Mouse (Mus musculus) lung, postnatal 36 days (tissue): ENCODE results near the gene Ncbp2.

Experiments
- DNase-seq: peaks from one replicate; pipeline ENCODE4 v3.0.0; 2022; ENCODE audit warnings: mixed read lengths

Ncbp2 gene

DNA sequence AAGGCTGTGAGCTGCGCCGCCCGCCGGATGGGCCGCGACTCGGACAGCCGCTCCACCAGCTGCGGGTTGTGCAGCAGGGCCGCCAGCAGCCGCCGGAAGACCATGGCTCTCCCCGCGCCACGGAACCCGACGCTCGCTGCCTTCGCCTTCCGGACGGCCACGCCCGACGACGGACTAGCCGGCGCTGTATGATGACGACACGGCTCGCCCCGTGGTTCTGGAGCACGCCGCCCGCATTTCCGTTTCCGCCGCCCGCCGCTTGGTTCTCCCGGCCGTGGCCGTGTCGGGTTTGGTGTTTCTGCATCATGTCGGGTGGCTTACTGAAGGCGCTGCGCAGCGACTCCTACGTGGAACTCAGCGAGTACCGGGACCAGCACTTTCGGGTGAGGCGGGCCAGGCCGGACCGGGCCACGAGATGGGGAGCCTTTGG, at the start of gene Ncbp2, which contains the start of gene 0610012G03Rik:
Gene Ncbp2, plus strand, starts transcription at position 169 of the 430 bp plus-strand sequence.
Gene 0610012G03Rik, minus strand, starts transcription at position 150 of the 430 bp plus-strand sequence.
- DNase-seq: peak; percentile 97

DNA sequence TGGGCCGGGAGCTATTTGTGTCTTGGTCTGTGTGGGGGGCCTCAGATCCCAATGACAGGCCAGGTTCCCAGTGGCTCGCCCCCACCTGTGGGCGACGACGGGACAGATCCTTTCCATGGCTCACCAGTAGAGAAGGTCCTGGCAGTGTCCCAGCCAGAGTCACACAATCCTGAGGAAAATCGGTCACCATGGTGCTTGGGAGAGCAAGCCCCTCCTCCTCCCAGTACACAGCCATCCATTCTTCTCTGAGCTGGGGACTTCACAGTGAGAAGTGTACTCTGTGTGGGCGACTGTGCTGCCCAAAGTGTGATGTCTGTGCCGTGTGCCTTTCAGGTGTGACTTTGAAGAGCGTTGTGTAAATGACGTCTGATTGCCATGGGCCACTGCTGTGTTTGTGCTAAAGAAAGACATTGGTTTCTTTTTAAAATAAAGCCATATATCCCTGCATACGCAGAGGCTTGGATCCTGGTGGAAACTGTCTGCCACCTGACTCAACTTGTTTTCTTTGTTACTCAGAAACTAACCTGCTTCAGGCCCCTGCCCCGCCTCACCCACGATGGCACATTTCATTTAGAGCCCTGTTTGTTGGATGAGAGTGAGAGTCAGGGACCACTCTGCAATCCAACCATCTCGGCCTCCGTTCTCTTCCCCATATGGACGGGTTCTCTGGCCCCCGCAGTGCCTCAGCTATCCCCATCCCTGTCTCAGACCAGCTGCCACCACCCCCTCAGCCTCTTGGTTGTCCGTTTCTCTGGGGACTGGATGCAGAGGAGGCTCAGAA, 49.6 kb upstream of the Ncbp2 start:
- DNase-seq: no peak

DNA sequence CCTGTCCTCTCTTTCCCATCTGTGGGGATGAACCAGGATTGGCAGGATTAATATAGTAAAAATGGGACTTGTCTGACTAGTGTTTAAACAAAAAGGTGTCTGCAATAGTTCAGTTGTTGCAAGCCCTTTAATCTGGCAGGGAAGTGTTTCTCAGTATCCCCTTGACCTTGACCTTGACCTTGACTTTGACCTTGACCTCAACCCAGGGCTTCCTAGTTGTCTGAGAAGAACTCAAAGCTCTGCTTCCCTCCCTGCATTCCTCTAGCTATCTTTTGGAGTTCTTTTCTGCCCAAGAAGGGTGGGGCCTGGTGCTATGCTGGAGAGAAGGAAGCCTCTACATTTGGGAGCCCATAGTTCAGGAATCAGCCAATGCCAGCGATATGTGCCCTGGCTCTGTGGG, 46.4 kb upstream of the Ncbp2 start:
- no peak for DNase-seq

DNA sequence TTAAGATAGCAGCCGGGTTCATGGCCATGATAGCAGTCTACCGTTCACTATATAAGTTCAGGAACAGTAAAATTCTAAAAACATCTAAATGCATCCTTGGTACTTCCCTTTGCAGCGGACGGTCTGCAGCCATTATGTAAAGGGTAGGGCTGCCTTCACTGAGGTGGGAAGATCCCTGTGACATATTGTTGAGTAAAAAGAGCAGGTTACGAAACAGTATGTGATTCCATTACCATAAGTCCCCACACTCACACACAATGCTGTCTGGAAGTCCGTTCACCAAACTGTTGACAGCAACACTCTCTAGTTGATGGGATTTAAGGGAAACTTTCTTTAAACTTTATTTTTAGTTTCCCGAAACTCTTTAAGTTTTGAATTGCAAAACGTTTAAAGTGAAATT, 45.1 kb upstream of the Ncbp2 start:
- no peak for DNase-seq

DNA sequence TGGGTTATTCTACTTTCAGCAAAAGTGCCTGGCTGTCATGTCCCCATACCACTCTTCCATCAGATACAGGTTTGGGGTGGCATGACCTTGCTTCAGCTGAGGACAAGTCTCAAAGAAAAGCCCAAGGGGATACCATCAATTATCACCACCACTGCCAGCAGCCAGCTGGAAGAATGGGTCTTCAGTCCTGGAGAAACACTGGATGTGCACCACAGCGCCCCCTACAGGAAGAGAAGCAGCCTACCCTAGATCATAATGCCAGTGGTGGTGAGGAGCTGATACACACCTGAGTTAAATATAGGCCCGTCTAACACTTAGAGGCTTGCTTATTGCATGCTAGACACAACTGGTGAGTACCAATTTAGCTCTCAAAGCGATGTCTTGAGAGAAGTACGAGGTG, 43.0 kb upstream of the Ncbp2 start:
- no peak for DNase-seq

DNA sequence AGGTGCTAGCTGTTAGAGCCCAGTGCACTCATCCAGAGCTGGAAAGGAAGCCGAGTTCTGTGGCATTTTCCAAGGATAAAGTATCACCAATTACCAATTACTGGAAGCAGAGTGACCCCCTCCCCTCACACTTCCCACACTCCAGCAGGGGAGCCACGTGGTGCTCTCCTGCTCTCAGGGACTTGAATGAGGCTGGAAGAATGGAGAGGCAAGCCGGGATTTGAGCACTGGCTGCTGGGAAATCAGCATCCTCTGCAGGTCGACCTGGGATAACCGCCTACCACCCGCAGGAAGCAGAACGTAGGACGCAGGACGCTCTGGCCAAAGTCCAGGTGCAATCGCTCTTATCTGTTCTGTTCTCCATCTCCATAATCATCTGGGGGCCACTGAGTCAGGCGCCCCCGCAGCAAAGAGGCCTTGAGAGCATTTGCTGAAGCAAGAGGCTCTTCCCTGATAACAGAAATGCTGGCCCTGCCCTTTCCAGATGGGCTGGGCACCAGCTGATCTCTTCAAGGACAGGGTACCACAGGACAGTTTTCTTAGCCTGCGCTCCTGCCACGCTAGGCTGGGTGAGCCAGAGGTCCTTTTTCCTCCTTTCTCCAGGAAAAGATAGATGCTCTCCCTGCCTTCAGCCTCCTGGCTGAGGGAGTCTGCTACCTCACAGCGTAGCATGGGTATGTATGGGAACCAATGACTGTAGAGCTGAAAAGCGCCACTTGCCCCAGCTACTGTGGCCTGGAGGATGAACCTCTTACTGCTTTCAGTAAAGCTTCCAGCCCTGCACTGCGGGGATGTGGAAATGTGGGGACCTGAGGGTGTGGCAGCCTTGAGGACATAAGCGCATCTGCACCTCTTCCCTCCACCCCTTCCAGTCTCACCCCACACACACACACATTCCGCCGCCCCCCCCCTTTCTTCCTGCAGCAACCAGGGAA, 42.2 kb upstream of the Ncbp2 start:
- no peak for DNase-seq

DNA sequence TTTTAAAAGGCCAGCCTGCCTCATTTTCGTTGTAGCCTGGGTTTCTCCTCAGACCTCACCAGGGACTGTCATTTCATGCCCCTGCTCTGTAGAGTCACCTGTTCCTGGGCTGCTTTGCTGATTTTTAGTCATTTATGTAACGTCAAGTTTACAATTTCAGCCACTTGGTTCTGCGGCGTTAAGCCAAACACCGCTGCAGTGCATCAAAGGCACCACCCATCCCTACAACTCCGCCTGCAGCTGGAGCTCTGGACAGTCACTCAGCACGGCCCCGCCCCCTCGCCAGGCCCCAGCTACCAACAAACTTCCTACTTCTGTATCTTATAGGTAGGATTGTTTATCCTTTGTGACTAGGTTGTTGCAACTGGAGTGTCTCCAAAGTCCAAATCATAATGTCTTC, 41.4 kb upstream of the Ncbp2 start:
- peak; percentile 49 for DNase-seq

DNA sequence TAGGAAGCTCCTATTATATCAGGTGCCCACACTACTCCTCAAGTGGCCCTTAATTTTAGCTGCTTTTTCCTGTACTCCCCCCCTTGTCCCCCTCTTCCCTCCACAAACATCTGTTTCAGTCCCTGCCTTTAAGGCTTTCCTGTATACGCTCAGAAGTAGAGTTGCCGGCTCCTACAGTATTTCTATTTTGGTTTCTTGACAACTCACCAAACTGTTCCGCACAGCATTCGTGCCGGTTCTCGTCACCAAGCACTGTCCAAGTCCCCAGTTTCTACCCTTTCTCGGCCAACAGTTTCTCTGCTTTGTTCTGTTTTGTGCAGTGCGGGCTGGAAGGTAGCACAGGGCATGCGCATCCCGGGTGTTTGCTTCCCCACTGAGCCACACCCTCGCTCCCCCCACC, 39.4 kb upstream of the Ncbp2 start:
- no peak for DNase-seq

DNA sequence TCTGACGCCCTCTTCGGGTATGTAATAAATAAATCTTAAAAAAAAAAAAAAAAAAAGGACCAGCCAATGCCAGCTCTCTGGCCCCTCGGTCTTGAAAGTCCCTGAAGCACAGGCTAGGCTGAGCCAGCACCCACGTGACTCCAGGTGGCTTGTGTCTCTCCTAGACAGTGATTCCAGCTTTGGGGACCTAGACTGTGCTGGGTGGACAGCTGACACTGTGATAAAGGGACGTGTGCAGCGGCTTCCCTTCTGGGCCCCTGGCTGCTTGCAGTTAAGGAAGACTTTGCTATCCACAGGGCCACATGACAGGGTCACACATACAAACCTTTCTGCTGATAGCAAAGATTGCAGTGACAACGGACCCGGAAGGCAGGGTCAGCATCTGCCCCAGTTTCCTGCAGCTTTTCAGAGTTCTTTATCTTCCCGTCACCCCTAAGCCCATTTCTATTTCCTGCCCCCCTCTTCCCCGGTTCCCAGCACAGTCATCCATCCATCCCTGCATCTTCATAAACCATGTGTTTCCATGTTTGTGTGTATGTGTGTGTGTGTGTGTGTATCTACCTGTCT, 37.9 kb upstream of the Ncbp2 start:
- DNase-seq: no peak

DNA sequence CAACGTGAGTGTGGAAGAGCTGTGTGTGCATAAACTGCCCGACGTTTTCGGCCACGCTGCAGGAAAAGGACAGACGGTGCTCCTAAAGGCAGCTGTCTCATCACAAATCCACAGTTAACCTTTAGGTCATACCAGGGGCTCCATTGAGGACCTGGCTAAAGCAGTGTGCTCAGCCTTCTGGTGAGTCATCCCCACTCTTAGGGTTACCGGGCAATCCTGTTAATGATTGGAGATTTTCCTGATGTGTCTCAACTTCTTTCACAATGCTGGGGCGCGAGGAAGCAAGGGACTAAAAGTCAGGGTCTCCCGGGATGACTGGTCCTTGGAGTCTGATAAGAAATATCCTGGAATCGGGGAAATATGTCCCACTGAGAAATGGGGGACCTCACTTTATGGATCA, 30.5 kb upstream of the Ncbp2 start:
- no peak for DNase-seq

DNA sequence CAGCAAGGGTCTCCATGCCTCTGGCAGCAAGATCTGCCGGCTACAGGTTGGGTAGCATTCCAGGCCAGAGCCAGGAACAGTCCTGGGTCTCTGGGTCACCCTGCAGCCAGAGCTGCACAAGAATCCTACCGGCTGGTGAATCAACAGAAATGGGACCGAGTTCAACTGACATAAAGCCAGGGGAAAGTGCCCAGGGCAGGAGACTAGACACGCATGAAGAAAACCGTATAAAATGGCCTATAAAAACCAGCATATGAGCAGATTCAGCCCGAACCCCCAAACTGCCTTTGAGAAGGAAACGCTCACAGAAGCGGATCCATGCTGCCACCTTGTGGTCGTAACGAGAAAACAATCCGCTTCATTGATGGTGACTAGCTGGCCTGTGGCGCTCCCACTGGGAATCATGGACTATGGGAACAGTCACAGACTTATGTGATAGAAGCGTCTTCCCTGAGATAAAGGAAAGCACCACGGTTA, 30.0 kb upstream of the Ncbp2 start:
- peak; percentile 87 for DNase-seq

DNA sequence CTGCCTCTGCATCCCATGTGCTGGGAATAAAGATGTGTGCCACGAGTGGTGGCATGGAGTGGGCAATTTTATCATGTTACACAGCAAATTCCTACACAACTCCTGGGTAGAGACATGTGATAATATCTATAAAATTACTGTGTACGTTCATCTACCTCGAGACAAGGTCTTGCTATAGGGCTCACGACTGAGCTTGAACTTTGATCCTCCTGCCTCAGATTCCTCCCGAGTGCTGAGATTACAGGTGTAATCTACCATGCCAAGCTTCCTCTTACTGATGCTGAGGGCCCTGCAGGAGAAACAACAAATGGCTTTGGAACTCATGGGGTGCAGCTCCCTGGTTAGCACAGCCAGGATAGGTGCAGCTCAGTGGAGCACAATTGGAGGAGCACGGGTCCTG, 23.9 kb upstream of the Ncbp2 start:
- DNase-seq: no peak

DNA sequence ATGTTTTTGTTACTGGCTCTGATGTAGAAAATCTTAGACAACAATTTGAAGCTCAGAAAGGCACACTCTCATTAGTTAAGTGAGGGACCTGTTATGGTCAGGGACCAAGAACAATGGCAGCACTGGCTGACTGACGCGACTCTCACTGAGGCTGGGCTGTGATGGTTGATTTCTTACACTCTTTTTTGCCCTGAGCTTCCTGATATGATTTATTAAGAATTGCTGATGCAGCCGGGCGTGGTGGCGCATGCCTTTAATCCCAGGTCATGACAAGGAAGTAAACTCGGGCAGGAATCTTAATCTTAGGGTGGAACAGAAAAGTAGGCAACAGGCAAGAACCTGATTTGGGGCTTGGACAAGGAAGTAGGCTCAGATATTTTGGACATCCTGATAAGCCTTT, 22.2 kb upstream of the Ncbp2 start:
- no peak for DNase-seq

DNA sequence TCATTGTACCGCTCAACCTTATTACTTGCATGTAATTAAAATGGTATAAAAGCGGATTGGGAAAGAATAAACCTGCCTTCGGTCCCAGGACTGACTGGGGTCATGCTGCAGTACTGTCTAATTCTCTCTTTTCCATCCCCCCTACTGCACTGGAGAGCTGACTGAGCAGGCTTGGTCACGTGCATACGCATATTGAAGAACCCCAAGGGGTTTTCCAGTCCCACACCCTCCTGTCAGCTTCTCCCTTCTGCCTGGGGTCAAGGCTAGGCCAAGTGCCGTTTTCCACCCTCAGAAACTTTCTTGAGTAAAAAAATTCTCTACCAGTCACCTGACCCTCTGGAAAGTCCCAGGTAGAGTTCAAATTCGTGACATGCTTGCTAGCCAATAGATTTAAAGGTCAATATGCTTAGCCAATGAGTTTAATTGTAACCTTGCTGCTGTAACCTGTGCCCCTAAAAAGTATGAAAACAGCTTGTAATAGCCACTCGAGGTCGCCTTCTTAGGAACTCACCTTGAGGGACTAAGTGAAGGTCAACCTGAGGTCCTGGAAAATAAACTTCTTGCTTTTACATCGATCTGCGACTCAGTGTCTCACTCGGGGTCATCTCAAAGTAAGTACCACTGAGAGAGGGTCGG, 21.6 kb upstream of the Ncbp2 start:
- no peak for DNase-seq

DNA sequence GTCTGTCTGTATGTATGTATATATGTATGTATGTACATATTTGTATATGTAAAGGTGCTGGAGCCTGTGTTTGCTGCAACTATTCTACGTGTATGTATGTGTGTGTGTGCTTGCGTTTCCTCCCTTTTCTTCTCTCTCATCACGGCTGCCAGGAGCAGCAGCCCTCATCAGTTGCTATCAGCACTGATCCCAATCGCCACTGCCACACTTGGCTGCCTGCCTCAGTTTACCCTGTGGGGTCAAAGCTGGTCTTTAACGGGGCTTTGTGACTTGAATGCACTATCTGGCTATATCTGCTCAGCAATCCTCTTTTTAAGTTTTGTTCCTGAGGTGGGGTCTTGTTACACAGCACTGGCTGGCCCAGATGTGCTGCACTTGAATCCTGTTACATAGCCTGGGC, 20.9 kb upstream of the Ncbp2 start:
- no peak for DNase-seq

DNA sequence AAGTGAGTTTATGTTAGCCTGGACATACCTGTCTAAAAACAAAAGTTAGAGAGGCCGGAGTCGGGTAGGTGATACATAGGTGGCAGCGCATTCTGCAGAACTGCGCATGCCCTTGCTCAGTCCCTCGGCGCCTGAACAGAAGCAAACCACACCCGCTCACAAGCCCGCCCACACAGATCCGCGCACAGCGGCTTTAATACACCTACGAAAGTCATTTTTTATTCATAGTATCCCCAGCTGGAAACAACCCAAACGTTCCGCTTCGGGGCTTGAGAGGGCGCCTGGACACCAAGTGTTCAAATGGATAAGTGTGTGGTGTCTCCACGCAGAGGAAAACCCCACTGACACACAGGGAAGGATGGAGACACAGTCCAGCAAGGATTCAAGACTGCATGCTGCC, 17.0 kb upstream of the Ncbp2 start:
- no peak for DNase-seq

DNA sequence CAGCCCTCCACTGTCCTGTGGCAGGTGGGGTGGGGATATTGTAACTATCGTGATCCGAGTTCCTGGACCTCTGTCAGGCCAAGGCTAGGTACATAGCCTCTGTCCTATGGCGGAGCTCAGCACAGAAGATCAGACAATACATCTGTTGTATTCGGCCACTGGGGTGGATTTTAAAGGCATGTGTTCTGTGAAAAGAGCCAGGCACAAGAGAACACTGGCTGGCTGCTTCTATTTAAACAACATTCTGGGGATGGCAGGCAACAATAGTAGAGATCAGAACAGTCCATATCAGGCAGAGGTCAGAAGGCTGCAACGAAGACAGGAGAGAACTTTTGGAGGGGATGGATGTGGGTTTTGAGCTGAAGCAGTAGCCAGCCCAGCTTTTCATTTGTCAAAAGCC, 16.1 kb upstream of the Ncbp2 start:
- no peak for DNase-seq

DNA sequence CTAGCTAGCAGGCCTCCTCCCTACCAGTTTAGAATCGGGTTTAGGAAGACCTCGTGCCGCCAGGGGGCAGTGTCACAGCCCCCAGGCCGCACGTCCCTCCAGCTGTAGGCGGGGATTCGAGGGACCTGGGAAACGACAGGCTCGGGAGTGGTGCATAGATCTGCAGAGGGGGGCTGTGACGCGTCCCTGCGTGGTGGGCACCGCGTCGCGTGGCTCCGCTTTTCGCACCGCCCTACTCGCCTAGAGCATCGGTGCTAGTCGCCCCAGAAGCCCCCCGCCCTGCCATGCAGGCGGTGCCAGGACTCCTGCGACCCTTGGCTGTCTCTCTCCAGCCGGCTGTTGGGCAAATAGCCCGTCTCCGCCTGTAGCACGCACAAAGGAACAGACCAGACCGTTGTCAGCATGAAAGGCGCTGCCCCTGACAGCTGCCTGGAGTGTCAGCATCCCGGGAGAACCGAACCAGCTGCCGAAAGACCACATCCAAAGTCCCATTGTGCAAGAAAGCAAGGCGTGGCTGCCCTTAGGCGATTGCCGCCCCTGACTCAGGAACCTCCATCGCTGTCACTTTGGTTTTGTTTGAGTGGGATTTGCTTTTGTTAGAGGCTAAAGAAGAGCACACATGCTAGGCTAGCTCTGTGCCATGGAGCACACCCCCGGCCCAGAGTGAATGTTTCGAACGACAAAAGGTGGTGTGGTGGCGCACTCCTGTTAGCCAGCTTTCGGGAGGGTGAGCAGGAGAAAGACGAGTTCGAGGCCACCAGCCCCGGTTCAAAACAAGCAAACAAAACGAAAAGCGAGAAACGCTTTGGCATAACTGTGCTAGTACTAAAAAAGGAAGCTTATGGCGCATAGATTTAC, 15.2 kb upstream of the Ncbp2 start:
- DNase-seq: peak; percentile 90

DNA sequence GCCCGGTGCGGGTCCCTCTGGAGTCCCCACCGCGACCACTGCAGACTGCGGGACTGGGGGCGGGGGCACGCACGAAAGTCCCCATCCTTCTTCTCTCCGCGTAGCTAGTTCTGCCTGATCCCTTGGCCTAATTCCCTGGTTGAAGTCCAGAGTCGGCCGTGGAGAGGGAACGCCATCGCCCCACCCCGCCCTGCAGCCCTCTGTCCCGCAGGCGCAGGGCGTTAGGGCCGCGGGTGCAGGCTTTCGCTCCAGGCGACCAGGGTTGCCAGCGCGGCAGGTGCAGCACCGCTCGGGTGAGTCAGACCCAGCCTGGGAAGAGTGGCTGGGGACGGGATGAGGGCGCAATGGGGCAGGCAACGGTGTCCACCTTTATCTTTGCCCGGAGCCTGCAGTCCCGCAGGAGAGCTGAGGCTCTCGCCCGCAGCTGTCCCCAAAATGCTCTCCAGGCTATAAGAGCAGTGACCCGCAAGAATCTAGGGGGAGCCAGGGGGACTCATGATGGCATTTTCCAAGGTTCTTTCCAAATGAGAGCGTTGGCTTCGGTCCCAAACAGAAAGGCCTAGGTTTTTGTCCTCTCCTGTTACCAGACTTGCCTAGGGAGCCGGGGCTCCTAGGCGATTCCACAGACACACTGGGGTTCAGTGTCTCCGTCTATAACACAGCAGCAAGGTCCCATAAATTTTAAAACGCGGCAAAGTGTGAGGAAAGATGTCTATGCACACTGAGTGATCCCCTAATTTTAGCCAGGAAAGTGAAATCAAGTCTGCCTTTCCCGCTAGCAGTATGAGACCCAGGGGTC, 14.4 kb upstream of the Ncbp2 start, which contains the start of gene Pigz:
Gene Pigz, plus strand, starts transcription at position 101 of the 799 bp plus-strand sequence.
- peak; percentile 25 for DNase-seq

DNA sequence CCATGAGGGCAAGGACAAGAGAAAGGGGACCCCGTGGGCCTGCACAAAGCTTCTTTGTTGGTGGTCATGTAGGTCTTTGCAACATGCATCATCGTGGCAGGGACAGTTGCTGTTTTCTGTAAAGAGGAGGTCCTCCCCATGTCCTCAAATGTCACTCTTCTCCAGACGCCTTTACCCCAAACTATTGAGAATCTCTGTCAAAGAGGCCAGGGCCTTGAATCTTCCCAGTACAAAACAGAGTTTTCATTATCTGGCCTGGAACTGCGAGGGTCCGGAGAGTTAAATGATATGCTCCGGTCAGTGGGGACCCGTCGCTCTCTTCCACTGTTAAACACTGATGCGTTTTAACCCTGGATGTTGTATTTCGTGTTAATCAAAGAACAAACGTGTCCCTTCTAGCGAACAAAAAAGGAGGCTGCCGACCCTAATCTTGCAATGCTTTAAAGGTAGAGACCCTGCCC, 13.7 kb upstream of the Ncbp2 start:
- DNase-seq: no peak
